Mouse (Mus musculus) bone marrow macrophage, adult 2 months (primary cell): ENCODE data around the gene Iqsec1.

Source experiments
- CTCF ChIP-seq: IDR thresholded peaks from 2 replicates; pipeline ENCODE4 v1.5.1; 2012; ENCODE audit warnings: low read depth, mild to moderate bottlenecking, low read length, moderate library complexity
- POLR2A ChIP-seq: IDR thresholded peaks from 2 replicates; pipeline ENCODE4 v1.6.1; 2012; ENCODE audit warnings: mild to moderate bottlenecking, low read depth, low read length, borderline replicate concordance

- TF ChIP-seq POLR2A (no peak), CTCF (no peak)
These were observed 373.1 kb downstream of the Iqsec1 start for GRCm38 (mm10) chr6:90615362-90615761.
